Mouse (Mus musculus) kidney, adult 9 months (tissue): ENCODE results near the gene Gm47985.
"Not testable (repeated sequence)": the region's sequence is repeated elsewhere in the genome, so short reads cannot be mapped to it uniquely, and the experiment has no call there.

Experiments used
- DNase-seq: peaks from one replicate; pipeline ENCODE4 v3.0.0; 2022

Gene Gm47985

GRCm38 (mm10) chr1:151182266-151182665, at the start of gene Gm47985:
TSS of gene Gm47985 (plus strand) at chr1:151182537.
- DNase-seq: not testable (repeated sequence)

DNA sequence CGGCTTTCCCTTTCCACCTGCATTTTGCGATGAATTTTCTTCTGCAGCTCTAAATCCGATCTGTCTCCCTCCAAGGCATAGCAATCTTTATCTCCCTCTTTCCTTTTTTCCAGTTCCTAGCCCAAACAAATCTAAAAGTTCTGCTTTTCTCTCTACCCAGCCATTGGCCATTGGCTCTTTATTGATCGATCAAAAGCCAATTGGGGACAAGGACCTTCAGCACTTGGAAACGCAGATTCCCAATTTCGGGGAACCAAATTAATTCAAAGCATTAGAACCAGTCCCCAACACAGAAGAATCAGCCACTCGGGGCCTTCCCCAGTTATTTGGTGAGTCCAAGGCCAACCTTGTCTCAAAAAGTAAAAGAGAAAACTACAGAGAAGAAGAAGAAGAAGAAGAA, 49.7 kb upstream of the Gm47985 start:
- no peak for DNase-seq

DNA sequence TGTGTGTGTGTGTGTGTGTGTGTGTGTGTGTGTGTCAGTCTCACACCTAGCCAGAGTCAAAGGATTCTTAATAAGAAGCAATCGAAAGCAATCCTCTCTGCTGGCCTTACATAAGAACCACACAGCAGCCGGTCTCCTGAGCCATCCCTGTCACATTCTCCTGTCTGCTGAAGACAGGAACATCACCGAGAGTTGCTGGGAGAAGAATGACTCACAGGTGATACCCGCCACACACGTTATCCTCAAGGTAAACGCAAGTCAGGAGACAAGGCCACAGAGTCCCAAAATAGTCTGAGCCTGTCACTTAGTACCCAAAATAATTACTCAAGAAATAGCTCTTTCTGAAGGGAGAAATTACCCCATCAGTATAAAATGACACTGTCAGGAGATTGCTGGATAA, 43.9 kb upstream of the Gm47985 start:
- no peak for DNase-seq

- no peak for DNase-seq
These were observed 41.4 kb upstream of the Gm47985 start for GRCm38 (mm10) chr1:151140956-151141355.

- DNase-seq: peak; percentile 53
These were observed 37.7 kb upstream of the Gm47985 start for GRCm38 (mm10) chr1:151144471-151145146.

GRCm38 (mm10) chr1:151147801-151148200, 34.5 kb upstream of the Gm47985 start:
- peak; percentile 89 for DNase-seq

- peak; percentile 69 for DNase-seq
These were observed 32.1 kb upstream of the Gm47985 start for GRCm38 (mm10) chr1:151150211-151150610.

DNA sequence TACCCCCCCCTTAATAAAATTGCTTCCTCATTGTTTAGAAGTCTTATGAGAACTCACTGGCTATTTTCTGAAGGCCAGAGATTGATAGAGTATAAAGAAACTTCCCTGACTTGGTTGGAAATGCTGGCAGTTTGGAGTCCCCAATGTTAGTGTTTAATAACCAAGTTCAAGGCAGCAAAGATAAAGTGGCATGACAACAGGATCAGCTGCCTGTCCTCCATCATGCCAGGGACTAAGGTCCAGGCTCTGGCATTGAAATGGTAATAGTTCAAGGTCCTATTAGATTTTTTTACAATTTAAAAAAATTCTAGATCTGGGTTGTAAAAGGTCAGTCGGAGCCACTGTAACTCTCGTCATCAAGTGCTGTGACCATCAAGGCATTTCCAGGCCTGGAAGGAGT, 31.2 kb upstream of the Gm47985 start:
- peak; percentile 60 for DNase-seq

DNA sequence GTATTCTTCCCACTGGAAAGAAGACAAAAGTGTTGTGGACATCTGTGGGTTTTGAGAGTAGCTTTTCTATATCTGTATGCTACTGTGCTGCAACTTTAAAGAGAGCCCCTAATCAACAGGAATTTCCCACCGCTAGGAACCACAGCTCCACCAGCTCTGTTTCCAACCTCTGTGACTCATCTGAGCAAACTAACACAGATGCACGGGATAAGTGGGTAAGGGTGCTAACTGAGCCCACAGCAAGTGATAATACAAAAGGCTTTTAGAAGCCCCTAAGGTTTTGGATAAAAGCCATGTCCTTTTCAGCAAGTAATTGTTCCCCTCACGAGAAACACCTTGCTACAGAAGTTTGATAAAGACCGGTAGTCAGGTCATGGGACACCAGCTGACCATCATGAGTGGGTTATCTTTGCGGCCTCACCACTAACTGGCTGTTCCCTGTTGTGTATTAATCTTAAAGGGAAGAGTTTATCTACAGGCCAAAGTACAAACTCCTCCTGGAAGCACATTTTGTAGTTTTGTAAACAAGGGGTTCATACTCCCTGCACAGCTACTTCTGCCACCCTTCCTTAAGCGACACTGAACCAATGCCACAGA, 29.2 kb upstream of the Gm47985 start:
- DNase-seq: peak; percentile 84

- peak; percentile 59 for DNase-seq
These were observed 28.2 kb upstream of the Gm47985 start for GRCm38 (mm10) chr1:151154131-151154530.

- DNase-seq: peak; percentile 9
These were observed 26.2 kb upstream of the Gm47985 start for GRCm38 (mm10) chr1:151156129-151156528.

- peak; percentile 11 for DNase-seq
These were observed 25.3 kb upstream of the Gm47985 start for GRCm38 (mm10) chr1:151156777-151157632.

DNA sequence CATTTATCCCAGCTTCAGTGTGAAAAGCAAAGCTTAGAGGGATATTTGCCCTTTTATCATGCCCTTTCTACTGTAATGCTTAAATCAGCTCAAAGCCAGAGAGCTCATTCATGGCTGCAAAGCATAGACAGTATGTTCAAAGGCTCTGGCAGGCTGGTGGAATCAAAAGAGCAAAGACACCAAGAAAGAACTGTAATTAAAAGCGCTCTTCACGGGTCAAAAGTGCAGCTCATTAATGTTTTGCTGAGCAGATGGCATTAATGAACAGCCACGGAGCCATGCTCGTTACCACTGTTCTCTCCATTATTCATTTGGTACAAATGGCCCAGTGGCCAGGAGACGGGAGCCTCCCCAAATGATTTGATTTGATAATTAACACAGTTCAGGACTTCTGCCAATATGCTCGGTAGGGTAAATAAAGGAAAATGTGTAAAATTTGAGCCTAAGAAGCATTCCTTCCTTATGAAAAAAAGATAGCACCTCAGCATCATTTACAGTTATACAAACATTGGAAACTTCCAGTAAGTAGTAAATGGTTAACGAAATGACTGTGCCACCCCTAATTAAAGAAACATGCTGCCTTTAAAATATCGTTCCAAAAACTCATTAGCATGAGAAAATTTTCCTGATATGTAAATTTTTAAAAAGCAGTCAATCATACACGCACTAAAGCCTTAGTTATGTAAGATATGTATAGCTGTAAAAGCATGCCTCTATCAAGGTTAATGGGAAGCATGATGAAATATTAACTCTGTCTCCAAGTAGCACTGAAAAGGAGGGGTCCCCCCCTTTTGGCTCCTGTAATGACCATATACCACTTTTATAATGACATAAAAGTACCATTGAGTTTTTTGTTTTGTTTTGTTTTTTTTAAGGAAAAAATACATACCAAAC, 24.1 kb upstream of the Gm47985 start:
- peak; percentile 96 for DNase-seq

- peak; percentile 77 for DNase-seq
These were observed 23.4 kb upstream of the Gm47985 start for GRCm38 (mm10) chr1:151158857-151159510.

DNA sequence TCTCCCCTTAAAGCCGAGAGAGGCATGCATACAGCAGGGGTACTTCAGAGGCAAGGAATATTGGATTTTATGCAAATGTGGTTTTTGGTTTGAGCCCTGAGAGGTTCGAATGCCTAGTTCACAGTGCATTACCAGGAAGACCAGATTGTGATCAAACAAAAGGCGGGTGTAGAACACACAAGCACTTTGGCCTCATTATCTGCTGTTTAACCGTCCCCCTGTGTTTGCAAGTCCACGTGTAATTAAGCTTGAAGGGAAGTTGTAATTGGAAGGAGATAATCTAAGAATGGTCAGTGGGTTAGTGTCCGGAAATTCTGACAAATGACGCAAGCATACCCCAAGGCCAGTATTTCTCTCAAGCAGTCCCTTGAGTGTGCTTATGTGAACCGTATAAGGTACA, 16.3 kb upstream of the Gm47985 start:
- peak; percentile 43 for DNase-seq

DNA sequence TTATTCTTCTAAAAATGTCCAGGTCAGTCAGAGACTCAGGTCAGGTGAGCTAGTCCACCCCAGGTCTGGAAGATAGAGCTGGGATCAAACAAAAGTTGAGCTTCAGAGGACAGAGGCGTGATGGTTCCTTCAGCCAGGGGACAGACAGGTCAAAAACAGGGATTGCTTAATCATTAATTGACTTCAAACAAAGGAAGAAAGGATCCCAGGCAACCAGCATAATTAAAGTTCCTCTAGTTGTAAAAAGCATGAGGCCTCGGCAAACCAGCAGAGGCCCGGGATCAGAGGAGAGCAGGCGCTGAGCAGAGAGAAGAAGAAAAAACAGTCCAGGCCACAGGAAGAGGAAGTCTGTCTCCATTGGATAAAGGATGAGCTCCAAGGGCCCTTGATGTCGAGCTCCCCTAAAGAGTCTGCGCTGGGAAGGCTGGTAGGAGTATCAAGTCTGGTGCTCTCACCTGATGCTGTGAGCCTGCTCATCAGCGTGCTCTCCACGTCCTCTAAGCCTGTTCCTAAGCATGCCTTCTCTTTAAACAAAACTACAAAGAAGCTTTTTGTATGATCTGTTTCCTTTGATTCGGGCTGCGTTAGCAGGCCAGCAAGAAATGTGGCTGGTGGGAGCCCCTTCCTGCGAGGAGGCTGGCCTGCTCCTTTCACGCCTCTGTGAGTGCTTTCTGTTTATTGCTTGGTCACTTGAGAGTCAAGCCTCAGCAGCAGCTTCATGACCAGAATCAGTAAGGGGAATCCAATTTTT, 14.9 kb upstream of the Gm47985 start:
- peak; percentile 76 for DNase-seq

- peak; percentile 13 for DNase-seq
These were observed 13.7 kb upstream of the Gm47985 start for GRCm38 (mm10) chr1:151168637-151169036.

- peak; percentile 72 for DNase-seq
These were observed 10.5 kb upstream of the Gm47985 start for GRCm38 (mm10) chr1:151171572-151172461.

GRCm38 (mm10) chr1:151177030-151177936, 5.1 kb upstream of the Gm47985 start:
- peak; percentile 88 for DNase-seq
